Mouse (Mus musculus): ENCODE measurements at regions not wholly inside any gene's neighbourhood (a gene's known extent, or its start where the extent isn't known, plus 50 kb on each side); places are given as distances from the start of the nearest gene placed in this dataset.
A peak's percentile ranks its signal among the peaks of the same experiment; 100 is the strongest.

GRCm38 (mm10) chr4:140401632-140402031, 155.0 kb upstream of the Igsf21 start:
- no peak for DNase-seq

GRCm38 (mm10) chr4:140396548-140396947, 150.0 kb upstream of the Igsf21 start:
- DNase-seq, result no peak

GRCm38 (mm10) chr4:140392290-140392689, 145.7 kb upstream of the Igsf21 start:
- DNase-seq, result no peak

- peak; percentile 28 for DNase-seq
Measured at GRCm38 (mm10) chr4:140390684-140391234, 144.2 kb upstream of the Igsf21 start.

- peak; percentile 52 for DNase-seq
Measured at GRCm38 (mm10) chr4:140385686-140386085, 139.1 kb upstream of the Igsf21 start.

- no peak for DNase-seq
Measured at GRCm38 (mm10) chr4:140385226-140385625, 138.6 kb upstream of the Igsf21 start.

GRCm38 (mm10) chr4:140383596-140383995, 137.0 kb upstream of the Igsf21 start:
- no peak for DNase-seq

- no peak for DNase-seq
Measured at GRCm38 (mm10) chr4:140380733-140381132, 134.1 kb upstream of the Igsf21 start.

GRCm38 (mm10) chr4:140377941-140378340, 131.4 kb upstream of the Igsf21 start:
- DNase-seq, result no peak

- no peak for DNase-seq
Measured at GRCm38 (mm10) chr4:140372586-140373325, 126.2 kb upstream of the Igsf21 start.

GRCm38 (mm10) chr4:140371426-140372213, 125.0 kb upstream of the Igsf21 start:
- no peak for DNase-seq

GRCm38 (mm10) chr4:140366975-140367680, 120.5 kb upstream of the Igsf21 start:
- DNase-seq, result no peak

- no peak for DNase-seq
Measured at GRCm38 (mm10) chr4:140358846-140359245, 112.3 kb upstream of the Igsf21 start.

- peak; percentile 59 for DNase-seq
Measured at GRCm38 (mm10) chr4:140358103-140358502, 111.5 kb upstream of the Igsf21 start.

GRCm38 (mm10) chr4:140355144-140355550, 108.6 kb upstream of the Igsf21 start:
- DNase-seq, result no peak

GRCm38 (mm10) chr4:140348802-140349201, 102.2 kb upstream of the Igsf21 start:
- no peak for DNase-seq

- DNase-seq, result no peak
Measured at GRCm38 (mm10) chr4:140330138-140330537, 83.6 kb upstream of the Igsf21 start.

- no peak for DNase-seq
Measured at GRCm38 (mm10) chr4:140326706-140327440, 80.3 kb upstream of the Igsf21 start.

- DNase-seq, result no peak
Measured at GRCm38 (mm10) chr4:140325677-140326052, 79.1 kb upstream of the Igsf21 start.

- DNase-seq, result no peak
Measured at GRCm38 (mm10) chr4:140324971-140325676, 78.5 kb upstream of the Igsf21 start.

GRCm38 (mm10) chr4:140320120-140320921, 73.7 kb upstream of the Igsf21 start:
- no peak for DNase-seq
